Mouse (Mus musculus) gastrocnemius, postnatal 14 days (tissue): ENCODE data around the gene Utp4. TPM values are rescaled to one million over a fixed set of nuclear protein-coding genes. Genes with fewer than 3 reads are reported as not detected.
"Not testable (repeated sequence)": the region's sequence is repeated elsewhere in the genome, so short reads cannot be mapped to it uniquely, and the experiment has no call there.

Experiments
- DNase-seq: peaks from one replicate; pipeline ENCODE4 v3.0.0; 2021; ENCODE audit warnings: mixed read lengths
- intact Hi-C: fragments of 180-260 bp; cut with DNase I; formaldehyde crosslinking; loops from one replicate; pipeline ENCODE4 v1.15.1; 2025; ENCODE audit warnings: low total_unique reads
- long read RNA-seq, 2 experiments: library from polyadenylated mRNA; stranded (forward); transcript quantifications; one replicate each; pipeline ENCODE4 v2.0.0; 2021
- total RNA-seq, 2 experiments: library from RNA; stranded (reverse); gene quantifications; 2 replicates each; pipeline ENCODE4 v1.2.3; 2021

The Utp4 gene
- total RNA-seq: 10 to 100 TPM; 15.7 to 19.5 TPM
- long read RNA-seq, experiment 1, transcript Utp4-201 (17 exons, 2,232 nt): major isoform, 15 of 20 reads
- long read RNA-seq, experiment 1, partial matches to known transcripts: 2 of 20 reads
- long read RNA-seq, experiment 1, other reads (novel, unspliced or antisense): 3 of 20 reads
- long read RNA-seq, experiment 2, transcript Utp4-201 (17 exons, 2,232 nt): major isoform, 29 of 40 reads
- long read RNA-seq, experiment 2, partial matches to known transcripts: 5 of 40 reads
- long read RNA-seq, experiment 2, other reads (novel, unspliced or antisense): 6 of 40 reads

- intact Hi-C loops: no loop called here
- peak; percentile 90 for DNase-seq
Measured at GRCm38 (mm10) chr8:106893481-106894156, at the start of gene Utp4. Gene Utp4 (plus strand): TSS chr8:106893636.

- intact Hi-C loops: no loop called here
- DNase-seq: no peak
Measured at GRCm38 (mm10) chr8:106850034-106850433, 43.4 kb upstream of the Utp4 start.

GRCm38 (mm10) chr8:106854534-106855241, 38.7 kb upstream of the Utp4 start:
- intact Hi-C loops: no loop called here
- no peak for DNase-seq

- no peak for DNase-seq
- intact Hi-C loops: no loop called here
Measured at GRCm38 (mm10) chr8:106855242-106855562, 38.2 kb upstream of the Utp4 start.

GRCm38 (mm10) chr8:106862845-106863244, 30.6 kb upstream of the Utp4 start:
- intact Hi-C loops: no loop called here
- DNase-seq: no peak

GRCm38 (mm10) chr8:106865354-106865753, 28.1 kb upstream of the Utp4 start:
- DNase-seq: no peak
- intact Hi-C loops: no loop called here

- intact Hi-C loops: loop anchor here (2.0 kb wide), 1 partner anchor 49 kb away; no protein-coding TSS in a partner anchor
- DNase-seq: no peak
Measured at GRCm38 (mm10) chr8:106870051-106870450, 23.4 kb upstream of the Utp4 start, which contains the start of gene Has3. Gene Has3 (plus strand): TSS chr8:106870242.

- peak; percentile 62 for DNase-seq
- intact Hi-C loops: loop anchor here (2.0 kb wide), 1 partner anchor 50 kb away; no protein-coding TSS in a partner anchor
Measured at GRCm38 (mm10) chr8:106870537-106871327, 22.7 kb upstream of the Utp4 start.

GRCm38 (mm10) chr8:106871328-106871926, 22.0 kb upstream of the Utp4 start:
- DNase-seq: no peak
- intact Hi-C loops: loop anchor here (2.0 kb wide), 1 partner anchor 51 kb away; no protein-coding TSS in a partner anchor

- DNase-seq: peak; percentile 75
- intact Hi-C loops: loop anchor here (2.0 kb wide), 1 partner anchor 51 kb away; no protein-coding TSS in a partner anchor
Measured at GRCm38 (mm10) chr8:106871931-106872371, 21.5 kb upstream of the Utp4 start.

- intact Hi-C loops: no loop called here
Measured at GRCm38 (mm10) chr8:106872454-106873034, 20.9 kb upstream of the Utp4 start.

GRCm38 (mm10) chr8:106880121-106880707, 13.2 kb upstream of the Utp4 start:
- intact Hi-C loops: no loop called here
- no peak for DNase-seq

More at GRCm38 (mm10) chr8:106872454-106873034, 20.9 kb upstream of the Utp4 start:
- no peak for DNase-seq

GRCm38 (mm10) chr8:106884094-106884493, 9.3 kb upstream of the Utp4 start:
- DNase-seq, intact Hi-C loops: not testable (repeated sequence)

- not testable (repeated sequence) for DNase-seq
- intact Hi-C loops: loop anchor here (5.0 kb wide), 2 partner anchors 168 to 188 kb away; no protein-coding TSS in a partner anchor
Measured at GRCm38 (mm10) chr8:106884826-106885400, 8.5 kb upstream of the Utp4 start.

GRCm38 (mm10) chr8:106887336-106888189, 5.9 kb upstream of the Utp4 start:
- DNase-seq: peak; percentile 71
- intact Hi-C loops: loop anchor here (5.0 kb wide), 2 partner anchors 170 to 190 kb away; no protein-coding TSS in a partner anchor

- intact Hi-C loops: loop anchor here (5.0 kb wide), 2 partner anchors 172 to 192 kb away; no protein-coding TSS in a partner anchor
Measured at GRCm38 (mm10) chr8:106888803-106889202, 4.6 kb upstream of the Utp4 start.

More at GRCm38 (mm10) chr8:106888803-106889202, 4.6 kb upstream of the Utp4 start:
- no peak for DNase-seq
